Mouse (Mus musculus) limb, embryonic 12.5 days (tissue): ENCODE data around the gene Tns1. TPM values are rescaled to one million over a fixed set of nuclear protein-coding genes. Genes with fewer than 3 reads are reported as not detected.

ENCODE experiments used
- ATAC-seq: fragments of 200-750 bp; cut with Nextera tagmentation; 2 replicates; pipeline ENCODE4 v1.8.0; 2017; ENCODE audit warnings: low read depth, moderate TSS enrichment; ENCODE audit not compliant: insufficient number of reproducible peaks, insufficient read depth, low FRiP score, low TSS enrichment
- H3K27ac ChIP-seq: fragments of 300-500 bp; sonication (generic); 2 replicates; pipeline ENCODE4 v1.5.1; 2016; ENCODE audit warnings: mild to moderate bottlenecking, moderate library complexity
- H3K27me3 ChIP-seq: fragments of 300-500 bp; sonication (generic); 2 replicates; pipeline ENCODE4 v1.6.1; 2016; ENCODE audit warnings: mild to moderate bottlenecking, moderate library complexity
- H3K36me3 ChIP-seq: fragments of 300-500 bp; sonication (generic); 2 replicates; pipeline ENCODE4 v1.6.1; 2016; ENCODE audit warnings: mild to moderate bottlenecking, moderate library complexity
- H3K4me1 ChIP-seq: fragments of 300-500 bp; sonication (generic); replicated peaks from 2 replicates; pipeline ENCODE4 v1.6.1; 2016
- H3K4me2 ChIP-seq: fragments of 300-500 bp; sonication (generic); 2 replicates; pipeline ENCODE4 v1.6.1; 2016; ENCODE audit warnings: mild to moderate bottlenecking, moderate library complexity
- H3K4me3 ChIP-seq: fragments of 300-500 bp; sonication (generic); replicated peaks from 2 replicates; pipeline ENCODE4 v1.5.1; 2016; ENCODE audit warnings: mild to moderate bottlenecking
- H3K9ac ChIP-seq: fragments of 300-500 bp; sonication (generic); replicated peaks from 2 replicates; pipeline ENCODE4 v1.6.1; 2016; ENCODE audit warnings: mild to moderate bottlenecking, moderate library complexity
- H3K9me3 ChIP-seq: fragments of 300-500 bp; sonication (generic); 2 replicates; pipeline ENCODE4 v1.6.1; 2016; ENCODE audit warnings: mild to moderate bottlenecking, moderate library complexity
- WGBS: fragments of 180-500 bp; shearing (Covaris S2); methylation state at CpG from one replicate; pipeline ENCODE4 v1.1.7; 2016; 5-methylcytosine and 5-hydroxymethylcytosine counted together
- polyA plus RNA-seq: library from polyadenylated mRNA; unstranded; fragments of >200 nt; fragmentation: Nextera tagmentation; extraction: Ambion mirVana; gene quantifications from 2 replicates; pipeline ENCODE4 v1.2.1, GENCODE M21; 2016

Gene Tns1
- polyA plus RNA-seq, 1 experiment from 2014 or later: 36.7 TPM

GRCm38 (mm10) chr1:73986268-73987045, 137.8 kb downstream of the Tns1 start:
- no peak overlapping the region for H3K9ac ChIP-seq
- no peak overlapping the region for H3K4me2 ChIP-seq
- ATAC-seq: no peak
- H3K4me3 ChIP-seq: no peak overlapping the region
- no peak overlapping the region for H3K27ac ChIP-seq
- H3K27me3 ChIP-seq: no peaks in the 10 kb centered on the region
- peaks cover 83% of the 10 kb centered on the region for H3K36me3 ChIP-seq
- H3K9me3 ChIP-seq: no peaks in the 10 kb centered on the region
- peaks cover 12% of the 10 kb centered on the region for H3K4me1 ChIP-seq
- 47% methylated on average over 6 of the region's 6 CpGs for WGBS

DNA sequence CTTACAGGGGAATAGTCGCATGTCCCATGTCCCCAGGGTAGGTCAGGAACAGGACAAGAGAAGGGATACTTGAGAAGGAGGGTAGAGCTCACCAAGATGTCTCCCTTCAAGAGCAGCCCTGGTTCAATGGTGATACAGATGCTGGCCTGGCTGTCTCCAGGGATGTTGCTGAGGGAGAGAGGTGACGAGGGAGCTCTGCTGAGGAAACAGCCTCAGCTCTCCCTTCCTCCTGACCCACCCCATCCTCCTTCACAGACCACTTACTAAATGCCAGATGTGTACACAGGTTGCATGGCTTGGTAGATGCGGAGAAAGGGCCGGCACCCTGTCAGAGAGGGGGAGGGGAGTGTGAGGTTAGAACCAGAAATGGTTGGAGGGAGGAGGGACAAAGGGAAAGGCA, 138.6 kb downstream of the Tns1 start:
- peaks cover 12% of the 10 kb centered on the region for H3K4me1 ChIP-seq
- H3K4me2 ChIP-seq: no peak overlapping the region
- H3K9me3 ChIP-seq: no peaks in the 10 kb centered on the region
- ATAC-seq: no peak
- no peak overlapping the region for H3K4me3 ChIP-seq
- H3K36me3 ChIP-seq: peaks cover 83% of the 10 kb centered on the region
- no peaks in the 10 kb centered on the region for H3K27me3 ChIP-seq
- WGBS: 68% methylated on average over 4 of the region's 4 CpGs
- no peak overlapping the region for H3K9ac ChIP-seq
- H3K27ac ChIP-seq: no peak overlapping the region

GRCm38 (mm10) chr1:73979214-73979613, 145.0 kb downstream of the Tns1 start:
- 72% methylated on average over 3 of the region's 3 CpGs for WGBS
- Histone ChIP-seq H3K4me2 (no peak overlapping the region), H3K4me3 (no peak overlapping the region), H3K27ac (no peak overlapping the region), H3K9me3 (no peaks in the 10 kb centered on the region), H3K36me3 (peaks cover 96% of the 10 kb centered on the region), H3K9ac (no peak overlapping the region), H3K27me3 (no peaks in the 10 kb centered on the region), H3K4me1 (no peaks in the 10 kb centered on the region)
- ATAC-seq: no peak

DNA sequence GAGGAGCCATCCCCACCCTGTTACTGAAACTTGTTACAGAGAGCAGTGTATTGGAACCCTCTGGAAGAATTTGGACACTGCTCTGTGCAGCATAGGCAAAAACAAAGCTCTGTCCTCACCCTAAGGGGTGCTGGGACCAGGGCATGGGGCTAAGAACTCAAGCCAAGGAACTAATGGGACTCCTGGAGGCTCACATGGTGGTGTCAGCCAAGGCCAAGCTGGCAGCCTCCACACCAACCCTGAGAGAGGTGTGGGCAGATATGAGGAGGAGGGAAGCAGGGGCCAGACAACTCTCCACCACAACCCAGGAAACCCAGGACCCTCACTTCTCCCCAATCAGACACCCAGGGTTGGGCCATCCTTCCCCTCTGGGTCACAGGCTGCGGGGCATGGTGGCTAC, 145.7 kb downstream of the Tns1 start:
- Histone ChIP-seq H3K27ac (no peak overlapping the region), H3K4me2 (no peak overlapping the region), H3K9ac (no peak overlapping the region), H3K27me3 (no peaks in the 10 kb centered on the region), H3K4me3 (no peak overlapping the region), H3K36me3 (peaks cover 96% of the 10 kb centered on the region), H3K4me1 (no peaks in the 10 kb centered on the region), H3K9me3 (no peaks in the 10 kb centered on the region)
- no peak for ATAC-seq
- WGBS: 100% methylated on average over 1 of the region's 1 CpGs

DNA sequence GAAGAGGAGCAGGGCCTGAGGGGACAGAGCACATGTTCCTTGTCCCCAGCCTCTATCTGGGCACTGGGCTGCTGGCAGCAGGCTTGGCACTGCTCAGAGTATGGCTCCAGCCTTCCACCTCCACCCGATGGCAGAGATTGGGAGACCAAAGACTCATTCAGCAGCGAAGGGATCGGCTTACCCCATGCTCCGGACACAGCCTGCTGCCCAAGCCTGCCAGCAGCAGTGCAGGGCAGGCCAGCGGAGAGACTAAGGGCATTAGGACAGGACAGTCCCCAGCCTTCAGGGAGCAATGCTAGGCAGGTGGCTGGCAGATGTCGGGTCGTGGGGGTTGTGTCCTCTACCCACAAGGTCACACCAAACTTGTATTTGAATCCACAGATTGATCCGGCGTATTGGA, 150.3 kb downstream of the Tns1 start:
- Histone ChIP-seq H3K9me3 (no peaks in the 10 kb centered on the region), H3K4me3 (no peak overlapping the region), H3K27me3 (no peaks in the 10 kb centered on the region), H3K4me2 (no peak overlapping the region), H3K4me1 (peaks cover 26% of the 10 kb centered on the region), H3K36me3 (peaks cover 69% of the 10 kb centered on the region), H3K27ac (no peak overlapping the region), H3K9ac (no peak overlapping the region)
- 63% methylated on average over 9 of the region's 9 CpGs for WGBS
- no peak for ATAC-seq

- Histone ChIP-seq H3K9ac (no peak overlapping the region), H3K27me3 (no peaks in the 10 kb centered on the region), H3K27ac (0 out of 2 replicates have a peak overlapping the region, but pooled peaks have one; percentile 24), H3K9me3 (no peaks in the 10 kb centered on the region), H3K4me1 (peaks cover 39% of the 10 kb centered on the region), H3K4me2 (no peak overlapping the region), H3K4me3 (no peak overlapping the region), H3K36me3 (peaks cover 59% of the 10 kb centered on the region)
- 37% methylated on average over 5 of the region's 5 CpGs for WGBS
- ATAC-seq: no peak
These were observed 151.5 kb downstream of the Tns1 start for GRCm38 (mm10) chr1:73972726-73973125.

DNA sequence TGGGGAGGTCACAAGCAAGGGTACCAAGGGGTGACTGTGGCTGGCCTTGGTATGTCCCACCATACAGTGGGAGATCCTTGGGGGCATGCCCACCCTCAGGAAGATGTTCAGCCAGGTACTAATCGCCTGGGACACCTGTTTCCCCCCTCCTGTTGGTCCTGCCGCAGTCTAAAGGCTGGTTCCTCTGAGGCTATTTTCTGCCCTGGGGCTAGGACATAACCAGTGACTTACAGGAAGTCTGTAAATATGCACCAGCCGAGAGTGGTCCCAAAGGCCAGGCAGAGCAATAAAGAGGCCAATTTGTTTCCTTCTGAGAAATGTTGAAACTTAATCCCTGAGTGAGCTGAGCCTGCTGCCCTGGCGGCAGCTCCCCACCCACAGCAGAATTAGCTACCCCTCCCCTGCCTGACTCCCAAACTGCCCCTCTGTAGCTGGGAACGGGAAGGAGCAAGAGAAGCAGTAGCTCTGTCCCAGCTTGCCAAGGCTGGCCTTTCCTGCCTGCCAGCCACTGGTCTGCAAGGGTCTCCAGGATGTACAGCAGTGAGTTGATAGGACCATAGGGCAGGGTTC, 154.0 kb downstream of the Tns1 start:
- H3K36me3 ChIP-seq: peaks cover 45% of the 10 kb centered on the region
- H3K27ac ChIP-seq: peak overlapping the region; percentile 73
- peak; percentile 21; the same call in 1 of the 2 replicates for ATAC-seq
- H3K4me2 ChIP-seq: peak overlapping the region; percentile 24; the same call in 1 of the 2 replicates
- no peak overlapping the region for H3K4me3 ChIP-seq
- H3K4me1 ChIP-seq: peaks cover 54% of the 10 kb centered on the region
- no peaks in the 10 kb centered on the region for H3K27me3 ChIP-seq
- no peaks in the 10 kb centered on the region for H3K9me3 ChIP-seq
- no peak overlapping the region for H3K9ac ChIP-seq
- WGBS: under 1% methylated on average over 5 of the region's 5 CpGs

GRCm38 (mm10) chr1:73968712-73969511, 155.3 kb downstream of the Tns1 start:
- no peak overlapping the region for H3K4me3 ChIP-seq
- H3K9ac ChIP-seq: 0 out of 2 replicates have a peak overlapping the region, but pooled peaks have one; percentile 27
- ATAC-seq: no peak
- H3K27ac ChIP-seq: peak overlapping the region; percentile 31
- WGBS: 8% methylated on average over 13 of the region's 13 CpGs
- no peaks in the 10 kb centered on the region for H3K27me3 ChIP-seq
- no peak overlapping the region for H3K4me2 ChIP-seq
- H3K36me3 ChIP-seq: peaks cover 33% of the 10 kb centered on the region
- no peaks in the 10 kb centered on the region for H3K9me3 ChIP-seq
- peaks cover 62% of the 10 kb centered on the region for H3K4me1 ChIP-seq

DNA sequence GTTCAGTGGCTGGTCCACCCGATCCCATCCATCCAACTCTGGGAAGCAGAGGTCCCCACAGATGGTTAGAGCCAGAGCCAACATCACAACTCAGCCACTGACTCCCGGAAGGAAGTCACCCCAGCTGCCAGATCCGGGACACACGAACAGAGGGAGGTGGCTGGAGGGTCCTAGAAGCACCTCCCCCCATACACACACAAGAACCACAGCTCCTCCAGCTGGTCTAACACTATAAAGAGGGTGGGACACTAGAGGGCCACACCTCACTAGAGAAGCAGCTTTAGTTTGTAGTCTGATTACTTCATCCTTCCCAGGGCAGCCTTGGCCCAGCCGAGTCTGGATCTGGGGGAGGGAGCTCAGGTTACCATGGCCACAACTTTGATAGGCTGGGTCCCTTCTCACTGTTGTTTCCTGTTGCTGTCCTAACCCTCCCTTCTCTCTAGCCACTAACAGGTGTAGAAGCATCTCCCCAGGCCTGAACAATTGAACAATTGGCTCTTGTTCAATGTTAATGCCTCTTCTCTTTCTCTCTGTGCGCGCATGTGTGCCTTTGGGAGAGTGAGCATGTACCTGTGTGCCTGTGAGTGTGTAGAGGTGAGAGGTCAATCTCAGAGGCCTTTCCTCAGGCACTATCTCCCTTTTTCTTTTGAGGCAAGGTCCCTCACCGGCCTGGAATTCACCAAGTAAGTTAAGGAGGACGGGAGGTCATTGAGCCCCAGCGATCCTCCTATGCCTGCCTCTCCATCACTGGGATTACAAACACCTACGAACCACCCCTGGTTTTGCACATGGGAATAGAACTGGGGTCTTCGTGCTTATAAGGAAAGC, 157.6 kb downstream of the Tns1 start:
- Histone ChIP-seq H3K36me3 (peaks cover 17% of the 10 kb centered on the region; the same call in 1 of the 2 replicates), H3K4me1 (peaks cover 75% of the 10 kb centered on the region), H3K27ac (0 out of 2 replicates have a peak overlapping the region, but pooled peaks have one; percentile 12), H3K4me2 (no peak overlapping the region), H3K27me3 (no peaks in the 10 kb centered on the region), H3K9me3 (no peaks in the 10 kb centered on the region), H3K9ac (no peak overlapping the region), H3K4me3 (no peak overlapping the region)
- 60% methylated on average over 12 of the region's 12 CpGs for WGBS
- ATAC-seq: no peak

- Histone ChIP-seq H3K4me3 (no peak overlapping the region), H3K27me3 (no peaks in the 10 kb centered on the region), H3K4me2 (peak overlapping the region; percentile 42; the same call in 1 of the 2 replicates), H3K36me3 (peaks cover 26% of the 10 kb centered on the region; the same call in 1 of the 2 replicates), H3K9me3 (no peaks in the 10 kb centered on the region), H3K27ac (peak overlapping the region; percentile 95), H3K4me1 (peaks cover 59% of the 10 kb centered on the region), H3K9ac (no peak overlapping the region)
- no peak for ATAC-seq
- WGBS: 81% methylated on average over 5 of the region's 5 CpGs
These were observed 160.0 kb downstream of the Tns1 start for GRCm38 (mm10) chr1:73964151-73964743.
